Mouse (Mus musculus) embryo, embryonic 10 days (tissue): ENCODE measurements around the gene Nebl.

Experiments
- DNase-seq: peaks from one replicate; pipeline ENCODE4 v3.0.0-alpha.2; 2015; ENCODE audit warnings: low spot score

Nebl gene

DNA sequence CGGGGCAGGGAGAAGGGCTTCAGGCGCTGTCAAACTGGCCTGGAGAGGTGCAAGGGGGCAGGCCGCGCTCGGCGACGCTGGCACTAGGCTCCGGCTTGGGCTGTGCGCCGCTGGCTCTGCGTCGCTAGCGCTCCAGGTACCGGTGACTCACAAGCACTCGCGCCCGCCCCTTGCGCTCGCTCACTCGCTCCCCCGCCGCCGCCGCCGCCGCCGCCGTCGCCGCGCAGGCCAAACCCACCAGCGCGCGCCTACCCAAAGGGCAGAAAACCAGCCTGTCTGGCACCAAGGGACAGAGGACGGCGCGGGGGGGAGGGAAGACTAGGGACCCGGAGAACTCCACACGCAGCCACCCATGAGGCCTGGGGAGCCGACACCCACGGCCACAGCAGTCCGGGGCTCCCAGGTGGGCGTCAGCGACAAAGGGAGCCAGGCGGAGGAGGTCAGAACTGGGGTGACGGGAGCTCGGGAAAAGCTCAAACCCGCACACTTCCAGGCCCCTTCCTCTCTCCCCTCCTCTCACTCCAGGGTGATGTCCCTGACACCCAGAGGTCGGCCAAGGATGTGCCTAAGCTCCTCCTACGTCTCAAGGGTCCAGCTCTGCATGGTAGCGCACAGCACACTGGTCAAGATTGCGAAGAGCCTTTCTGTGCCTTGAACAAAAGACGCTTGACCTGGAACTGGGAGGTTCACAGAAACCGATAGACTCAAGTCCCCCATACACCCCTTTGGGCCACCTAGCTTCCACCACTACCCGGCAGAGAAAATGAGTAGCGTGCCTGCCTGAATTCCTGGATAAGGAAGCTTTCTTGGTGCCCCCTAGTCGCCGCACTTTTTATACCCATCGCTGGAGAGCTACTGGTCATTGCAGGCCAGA lies at the start of gene Nebl:
Gene Nebl, minus strand, starts transcription at position 508 of the 874 bp plus-strand sequence.
- peak; percentile 79 for DNase-seq

GRCm38 (mm10) chr2:17770246-17770825 lies 39.1 kb upstream of the Nebl start:
- DNase-seq, result no peak

- DNase-seq, result no peak
These were observed 38.0 kb upstream of the Nebl start for GRCm38 (mm10) chr2:17769242-17769755.

DNA sequence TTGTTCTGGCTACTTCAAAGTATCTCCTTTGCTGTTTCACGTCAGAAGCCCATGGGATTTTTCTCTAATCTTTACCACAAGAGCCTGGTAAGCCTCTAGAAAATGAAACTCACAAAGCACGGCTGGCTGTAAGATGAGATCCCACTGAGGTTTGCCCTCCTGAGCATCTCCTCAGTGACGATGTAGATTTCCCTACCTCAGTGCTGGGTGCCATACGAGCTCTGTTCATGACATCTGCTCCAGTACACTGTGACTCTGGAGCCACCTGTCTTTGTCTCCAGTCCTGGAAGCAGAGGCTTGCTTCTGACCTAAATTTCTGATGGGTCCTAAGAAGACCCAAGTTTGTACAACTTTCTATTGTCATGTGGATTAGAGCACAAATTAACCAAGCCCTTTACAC lies 25.0 kb upstream of the Nebl start:
- DNase-seq, result no peak

GRCm38 (mm10) chr2:17742051-17742763 lies 10.9 kb upstream of the Nebl start:
- DNase-seq, result peak; percentile 31

DNA sequence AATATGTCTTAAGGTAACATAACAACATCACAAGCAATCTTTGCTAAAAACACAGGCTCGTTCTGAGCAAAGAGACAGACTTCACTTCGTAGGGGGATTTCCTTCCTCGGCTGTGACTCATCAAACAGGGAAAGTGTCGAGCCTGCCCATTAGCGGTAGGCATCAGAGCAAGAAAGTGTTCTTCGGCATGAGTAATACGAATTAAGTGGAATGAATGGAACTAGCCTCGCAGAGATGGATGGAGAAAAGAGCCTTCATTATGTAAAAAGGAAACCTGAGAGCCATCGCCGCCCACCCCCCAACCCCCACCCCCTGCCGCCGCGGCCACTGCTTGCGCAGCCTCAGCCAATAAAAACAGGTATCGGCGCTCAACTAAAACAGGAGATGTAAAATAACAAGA lies 10.3 kb upstream of the Nebl start:
- DNase-seq, result peak; percentile 79

DNA sequence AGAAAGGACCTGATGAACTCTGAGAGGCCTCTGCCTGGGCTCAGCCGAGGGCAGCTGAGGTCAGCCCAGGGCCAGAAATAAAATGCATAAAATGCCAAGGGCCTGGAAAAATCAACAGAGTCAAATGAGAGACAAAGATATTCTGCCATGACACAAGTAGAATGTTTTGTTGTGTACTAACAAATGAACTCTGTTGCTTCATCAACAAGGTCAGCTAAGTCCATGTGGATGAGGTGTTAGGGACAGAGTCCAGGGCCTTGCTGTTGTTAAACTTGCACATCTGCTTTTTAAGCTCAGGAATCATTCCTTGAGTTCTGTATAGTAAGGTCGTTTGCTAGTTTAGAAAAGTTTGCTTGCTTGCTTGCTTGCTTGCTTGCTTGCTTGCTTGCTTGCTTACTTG lies 9.2 kb upstream of the Nebl start:
- DNase-seq, result no peak

DNA sequence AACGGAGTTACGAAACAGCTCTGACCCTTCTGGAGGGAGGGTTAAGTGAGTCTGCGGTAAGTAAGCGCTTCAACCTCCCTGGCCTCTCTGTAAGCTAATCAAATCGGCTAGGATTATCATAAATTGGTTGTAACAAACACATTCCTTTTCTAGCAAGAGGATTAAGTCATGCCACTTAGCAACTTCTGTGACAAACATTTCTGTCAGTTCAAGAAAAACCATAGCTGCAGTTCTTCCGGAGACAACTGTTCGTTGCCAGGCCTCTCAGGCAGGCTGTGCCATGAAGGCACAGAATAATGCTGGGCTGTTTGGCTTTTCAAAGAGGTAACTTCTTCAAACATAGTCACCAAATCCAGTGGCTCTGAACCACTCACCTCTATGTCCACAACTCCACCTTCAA lies 946 bp upstream of the Nebl start:
- DNase-seq, result peak; percentile 33

DNA sequence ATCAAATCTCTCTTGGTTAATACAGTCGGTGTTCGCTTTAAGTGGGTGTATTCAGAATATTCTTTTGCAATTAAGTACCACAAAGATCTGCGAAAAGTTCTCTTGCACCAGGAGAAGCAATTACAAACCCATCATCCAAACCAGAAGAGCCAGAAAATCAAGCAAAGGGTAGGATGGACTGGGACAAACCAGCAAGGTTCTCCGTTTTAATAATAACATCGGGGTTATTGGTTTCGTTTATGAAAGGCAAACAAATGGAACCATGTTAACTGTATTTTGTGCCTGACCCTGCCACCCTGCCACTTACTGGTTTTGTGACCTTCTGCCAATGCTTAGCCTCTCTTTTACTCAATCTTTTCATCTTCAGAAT lies 552 bp upstream of the Nebl start:
- DNase-seq, result no peak

- no peak for DNase-seq
These were observed 662 bp downstream of the Nebl start for GRCm38 (mm10) chr2:17730648-17730956.

DNA sequence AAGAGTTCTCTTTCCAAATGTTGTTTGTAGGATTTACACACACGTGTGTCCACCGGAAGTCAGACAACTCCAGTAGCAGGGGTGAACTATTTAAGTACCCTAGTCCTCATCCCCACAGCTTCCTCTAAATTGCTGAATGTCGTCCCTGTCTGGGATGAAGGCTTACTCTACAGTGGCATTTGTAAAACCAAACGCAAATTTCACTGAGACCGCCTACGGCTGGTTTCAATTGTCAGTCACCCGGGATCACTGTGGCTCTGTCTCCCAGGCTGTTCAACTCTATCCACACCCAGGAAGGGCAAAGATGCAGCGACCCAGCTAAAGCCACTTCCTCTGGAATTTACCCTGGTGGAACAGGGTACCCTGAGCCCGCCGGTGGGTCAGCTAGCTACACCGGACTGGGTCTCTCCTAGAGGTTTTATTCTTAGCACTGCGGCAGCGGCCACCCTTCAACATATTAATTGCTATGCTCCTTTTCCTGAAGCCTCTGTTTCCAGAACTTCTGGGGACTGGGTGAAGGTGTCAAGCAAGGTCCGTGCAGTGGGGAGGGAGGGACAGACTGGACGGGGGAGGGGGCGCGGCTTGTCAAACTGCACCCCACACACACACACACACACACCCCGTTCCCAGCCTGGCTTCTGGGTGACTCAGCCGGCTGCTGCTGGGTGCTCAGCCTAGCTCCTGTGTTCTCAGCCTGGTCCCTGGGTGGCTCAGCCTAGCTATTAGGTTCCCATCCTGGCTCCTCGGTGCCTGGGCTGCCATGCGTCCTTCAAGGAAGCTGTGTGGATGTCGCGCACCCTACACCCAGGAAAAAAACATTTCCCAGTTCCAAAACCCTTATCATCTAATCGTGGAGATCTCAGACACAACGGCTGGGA lies 1.3 kb downstream of the Nebl start:
- DNase-seq, result peak; percentile 22

- no peak for DNase-seq
These were observed 6.9 kb downstream of the Nebl start for GRCm38 (mm10) chr2:17724405-17724804.

- DNase-seq, result no peak
These were observed 7.8 kb downstream of the Nebl start for GRCm38 (mm10) chr2:17723268-17724019.

- DNase-seq, result no peak
These were observed 10.0 kb downstream of the Nebl start for GRCm38 (mm10) chr2:17721177-17721715.

GRCm38 (mm10) chr2:17718281-17718680 lies 13.0 kb downstream of the Nebl start:
- no peak for DNase-seq

DNA sequence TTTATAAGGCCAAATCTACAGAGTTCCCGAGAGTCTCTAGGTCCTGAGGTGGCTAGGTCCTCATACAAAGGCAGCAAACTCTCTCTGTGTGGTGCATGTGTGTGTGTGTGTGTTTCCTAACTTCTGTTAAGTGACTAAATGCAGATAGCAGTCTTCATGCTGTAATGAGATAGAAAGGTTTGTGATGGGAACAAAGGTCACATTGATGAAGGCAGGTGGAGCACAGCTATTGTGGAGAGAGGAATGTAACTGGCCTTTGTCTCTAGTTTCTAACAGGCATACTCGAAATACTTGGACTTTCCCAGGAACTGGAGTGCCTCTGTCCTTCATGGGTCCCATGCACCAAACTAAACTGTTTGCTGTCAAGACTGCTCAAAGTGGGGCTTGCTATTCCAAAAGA lies 14.1 kb downstream of the Nebl start:
- peak; percentile 12 for DNase-seq

- no peak for DNase-seq
These were observed 16.0 kb downstream of the Nebl start for GRCm38 (mm10) chr2:17715149-17715767.

DNA sequence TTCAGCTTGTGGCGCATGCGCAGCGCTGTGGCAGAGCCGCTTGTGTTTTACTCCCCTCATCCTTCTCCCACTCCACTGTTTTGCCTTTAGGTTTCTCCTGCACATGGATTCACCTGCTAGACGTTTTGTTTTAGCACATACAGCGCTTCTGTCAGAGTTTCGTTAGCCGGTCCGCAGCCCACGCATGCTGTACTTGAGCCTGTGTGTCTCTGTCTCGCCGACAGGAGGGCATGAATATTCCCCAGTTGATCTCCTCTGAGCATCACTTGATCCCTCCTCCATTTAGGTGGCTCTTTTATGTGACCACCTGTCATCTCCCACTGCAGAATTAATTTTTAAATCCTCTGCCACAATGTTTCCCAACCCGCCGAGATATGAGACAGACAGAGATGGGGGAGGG lies 16.6 kb downstream of the Nebl start:
- DNase-seq, result no peak

DNA sequence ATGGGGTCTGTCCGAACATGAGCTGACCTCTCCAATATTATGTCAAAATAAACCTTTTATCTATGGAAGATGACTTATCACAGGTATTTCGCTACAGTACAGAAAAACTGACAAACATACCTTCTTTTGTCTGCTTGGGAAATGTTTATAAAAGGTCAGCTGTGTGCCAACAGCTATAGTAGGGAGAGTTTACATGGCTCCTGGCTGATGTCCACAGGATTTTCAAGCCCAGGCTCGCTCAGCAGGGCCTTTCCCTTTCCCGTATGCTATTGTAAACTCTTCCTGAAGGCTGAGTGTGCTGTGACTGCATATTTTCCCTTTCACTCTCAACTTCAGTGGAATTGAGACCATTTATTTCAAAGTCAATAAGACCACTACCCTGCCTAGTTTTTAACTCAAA lies 17.1 kb downstream of the Nebl start:
- DNase-seq, result no peak

GRCm38 (mm10) chr2:17711216-17711615 lies 20.0 kb downstream of the Nebl start:
- no peak for DNase-seq

- no peak for DNase-seq
These were observed 21.2 kb downstream of the Nebl start for GRCm38 (mm10) chr2:17710083-17710482.
